Mouse (Mus musculus): ENCODE measurements at regions not wholly inside any gene's neighbourhood (a gene's known extent, or its start where the extent isn't known, plus 50 kb on each side); places are given as distances from the start of the nearest gene placed in this dataset.

DNA sequence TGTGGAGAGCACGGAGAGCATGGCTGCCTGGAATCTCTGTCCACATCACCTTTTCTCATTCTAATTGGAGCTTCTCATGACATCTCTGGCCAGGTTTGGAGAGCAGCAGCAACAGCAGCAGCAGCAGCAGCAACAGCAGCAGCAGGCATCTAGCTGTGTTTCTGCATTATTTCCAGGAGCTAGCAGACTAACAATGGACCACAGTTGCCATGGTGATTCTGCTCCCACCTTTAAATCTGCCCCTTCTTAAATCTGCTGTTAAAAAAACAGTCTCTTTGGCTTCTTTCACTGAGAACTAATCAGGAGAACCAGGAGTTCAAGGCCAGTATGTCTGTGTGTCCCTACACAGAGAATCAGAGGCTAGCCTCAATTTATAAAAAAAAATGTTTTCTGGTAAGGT is 139.5 kb upstream of the Mylip start:
- TF ChIP-seq CTCF (IDR thresholded peaks at IDR 0.05; ENCODE audit: borderline replicate concordance, insufficient read depth, low read depth, low read length) (no peak), POLR2A (IDR thresholded peaks at IDR 0.05; ENCODE audit: borderline replicate concordance, insufficient read depth, low read length) (no peak)
